Mouse (Mus musculus) thymus, adult 18-20 months (tissue): Measurements from ENCODE around the gene Mettl4.
"Not testable (repeated sequence)": the region's sequence is repeated elsewhere in the genome, so short reads cannot be mapped to it uniquely, and the experiment has no call there.

Experiments
- DNase-seq, 2 experiments: peaks; one replicate each; pipeline ENCODE4 v3.0.0; 2022; ENCODE audit warnings: mixed read lengths in 2 of 2

The Mettl4 gene

DNA sequence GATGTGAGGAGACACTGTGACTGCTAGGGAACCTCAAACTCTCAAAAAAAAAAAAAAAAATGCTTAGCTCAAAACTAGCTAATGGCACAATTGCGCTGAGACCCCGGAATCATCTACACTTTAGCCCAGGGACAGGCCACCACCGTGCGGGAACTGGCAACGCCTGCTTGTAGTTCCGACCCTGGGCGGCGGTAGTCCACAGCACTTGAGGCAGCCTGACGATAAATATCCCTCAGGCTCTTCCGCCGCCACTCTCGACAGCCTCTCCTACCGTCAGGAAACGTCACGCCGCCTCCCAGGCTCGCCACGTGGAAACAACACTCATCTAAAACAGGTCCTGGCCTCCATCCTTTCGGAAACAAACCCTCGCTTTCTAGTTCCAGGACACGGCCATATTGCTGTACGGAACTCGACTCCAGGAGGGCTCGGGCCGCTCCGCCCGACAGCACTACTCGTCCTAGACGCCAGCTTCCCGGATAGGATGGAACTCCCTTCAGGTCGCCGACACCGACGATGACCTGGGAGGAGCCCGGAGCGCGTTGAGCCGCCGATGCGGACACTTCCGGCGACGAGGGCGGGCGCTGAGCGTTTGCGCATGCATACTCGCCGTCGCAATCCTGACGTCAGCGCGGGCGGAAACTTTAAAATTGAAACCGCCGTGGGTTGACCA lies at the start of gene Mettl4:
TSS of gene Mettl4 (minus strand) at position 554 of the 670 bp plus-strand sequence.
- peak; percentile 72 to 75 for DNase-seq

DNA sequence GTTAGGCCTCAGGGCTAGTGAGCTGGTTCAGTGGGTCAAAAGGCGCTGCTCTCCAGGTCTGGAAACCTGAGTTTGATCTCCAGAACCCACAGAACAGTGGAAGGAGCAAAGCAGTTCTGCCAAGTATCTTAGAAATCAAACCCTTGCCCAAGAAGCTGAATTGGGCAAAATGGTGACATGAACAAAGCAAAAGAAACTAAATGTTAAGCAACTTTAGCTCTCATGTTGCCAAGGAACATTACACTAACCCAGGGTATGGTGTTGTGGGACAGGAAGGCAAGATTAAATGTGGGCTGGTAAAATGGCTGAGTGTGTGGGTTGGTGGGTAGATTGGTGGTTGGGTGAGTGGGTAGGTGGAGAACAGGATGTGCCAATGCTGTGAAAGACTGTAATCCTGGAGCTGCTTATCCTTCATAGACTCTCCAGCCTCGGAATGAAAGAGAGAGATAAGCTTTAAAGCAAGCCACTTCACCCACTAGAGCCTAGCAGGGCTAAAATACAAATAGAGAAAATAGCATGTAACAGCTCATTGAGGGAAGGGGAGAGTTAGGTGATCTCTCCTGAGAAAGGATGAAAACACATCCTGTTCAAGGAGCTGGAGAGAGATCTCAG lies 29.2 kb upstream of the Mettl4 start:
- no peak for DNase-seq

- DNase-seq: no peak
Measured at GRCm38 (mm10) chr17:94768491-94768890, 18.7 kb upstream of the Mettl4 start.

GRCm38 (mm10) chr17:94764711-94765110 lies 14.9 kb upstream of the Mettl4 start:
- no peak for DNase-seq

DNA sequence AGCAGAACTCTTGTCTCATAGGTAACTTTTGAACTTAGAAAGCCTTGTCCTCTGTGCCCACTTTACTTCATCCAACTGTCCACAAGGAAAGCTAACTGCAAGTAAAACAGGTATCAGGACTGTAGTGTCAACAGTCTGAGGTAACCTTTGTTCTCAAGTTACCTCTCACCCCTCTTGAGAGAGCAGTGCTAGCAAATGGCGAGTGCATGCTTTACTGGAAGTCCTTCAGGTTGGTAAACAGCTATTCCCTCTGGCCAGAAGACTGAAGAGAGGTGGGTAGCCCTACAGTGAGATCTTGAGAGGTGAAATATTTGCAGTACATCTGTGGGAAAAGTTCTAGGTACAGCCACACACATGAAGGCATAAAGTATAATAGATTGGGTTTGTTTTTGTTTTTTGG lies 14.2 kb upstream of the Mettl4 start:
- no peak for DNase-seq

GRCm38 (mm10) chr17:94762405-94762804 lies 12.6 kb upstream of the Mettl4 start:
- no peak for DNase-seq

GRCm38 (mm10) chr17:94750136-94750729 lies 414 bp upstream of the Mettl4 start:
- DNase-seq: no peak

DNA sequence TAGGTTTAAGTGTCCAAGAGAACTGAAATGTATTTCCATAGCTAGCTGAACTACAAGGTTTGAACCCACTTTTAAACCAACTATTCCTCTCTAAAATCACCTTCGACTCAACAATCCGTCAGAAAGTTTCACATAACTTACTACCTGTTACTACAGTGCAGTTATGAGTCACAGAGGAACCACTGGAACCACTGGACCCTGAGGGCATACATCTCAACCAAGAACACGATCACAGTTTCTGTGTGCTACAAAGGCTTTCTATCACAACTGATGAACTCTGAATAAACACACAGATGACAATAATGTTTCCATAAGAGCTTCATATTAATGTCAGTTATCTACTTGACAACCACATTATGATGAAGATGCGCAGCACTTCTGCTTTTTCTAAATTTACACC lies 11.6 kb downstream of the Mettl4 start:
- no peak for DNase-seq

DNA sequence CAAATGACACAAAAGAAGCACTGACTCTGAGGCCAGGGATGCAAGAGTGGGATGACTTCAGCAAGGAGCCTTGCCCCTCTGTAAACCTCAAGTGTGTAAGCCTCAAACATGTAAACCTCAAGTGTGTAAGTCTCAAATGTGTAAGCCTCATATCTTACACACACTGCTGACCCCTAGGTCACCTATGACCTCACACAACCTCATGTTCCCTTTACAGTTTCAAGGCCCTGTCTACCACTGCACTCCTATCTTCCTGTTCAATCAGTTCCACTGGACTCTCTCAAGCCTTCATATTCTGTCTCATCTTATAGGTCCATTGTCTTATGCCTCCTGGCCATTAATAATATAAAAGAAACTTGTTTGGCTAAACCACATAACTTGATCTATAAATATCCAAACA lies 13.9 kb downstream of the Mettl4 start:
- no peak for DNase-seq

DNA sequence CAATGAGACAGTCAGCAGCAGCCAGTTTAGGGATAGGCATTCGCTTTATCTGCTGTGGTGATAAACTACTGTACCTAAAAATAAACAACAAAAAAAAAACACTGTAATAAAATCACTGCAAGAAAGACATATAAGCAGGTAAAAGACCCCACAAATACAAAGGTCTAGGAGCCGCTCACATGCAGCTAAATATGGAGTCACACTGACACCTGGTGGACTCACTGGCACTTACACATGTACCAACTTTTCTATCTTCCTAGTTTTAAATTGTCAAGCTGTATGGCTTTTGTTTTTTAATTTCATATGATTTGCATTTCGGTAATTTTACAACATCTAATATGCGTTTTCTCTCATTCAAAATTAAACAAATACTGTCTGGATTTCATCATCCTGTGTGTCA lies 14.4 kb downstream of the Mettl4 start:
- DNase-seq: no peak

- not testable (repeated sequence) for DNase-seq
Measured at GRCm38 (mm10) chr17:94730416-94730815, 19.4 kb downstream of the Mettl4 start.

DNA sequence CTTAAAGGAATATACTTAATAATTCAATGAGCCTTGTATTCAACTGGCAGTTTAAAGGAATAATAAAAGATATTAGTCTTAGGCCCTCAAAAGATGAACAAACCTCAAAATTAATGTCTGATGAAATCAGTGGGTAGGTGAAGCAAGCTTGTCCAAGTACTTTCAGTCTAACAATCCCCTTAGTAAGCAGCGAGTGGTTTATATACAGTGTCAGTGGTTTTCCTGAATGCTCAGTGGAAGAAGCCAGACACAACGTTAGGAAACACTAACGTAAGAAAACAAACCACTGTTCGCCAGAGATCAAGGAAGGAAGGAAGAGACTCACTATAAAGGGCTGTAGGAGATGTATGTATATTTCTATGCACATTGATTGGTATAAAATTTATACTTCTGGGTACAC lies 23.1 kb downstream of the Mettl4 start:
- no peak for DNase-seq

- no peak for DNase-seq
Measured at GRCm38 (mm10) chr17:94673515-94674317, 76.1 kb downstream of the Mettl4 start.
